Mouse (Mus musculus) lung, embryonic 14.5 days (tissue): ENCODE data around the gene March10. TPM values are rescaled to one million over a fixed set of nuclear protein-coding genes. Genes with fewer than 3 reads are reported as not detected.

Experiments used
- ATAC-seq: fragments of 200-750 bp; cut with Nextera tagmentation; 2 replicates; pipeline ENCODE4 v1.8.0; 2017; ENCODE audit warnings: mild to moderate bottlenecking, moderate TSS enrichment, moderate library complexity; ENCODE audit not compliant: insufficient read depth
- DNase-seq: peaks from one replicate; pipeline ENCODE4 v3.0.0-alpha.2; 2015
- H3K27ac ChIP-seq: fragments of 300-500 bp; sonication (generic); 2 replicates; pipeline ENCODE4 v1.5.1; 2014; ENCODE audit warnings: low read depth, mild to moderate bottlenecking, moderate library complexity
- H3K27me3 ChIP-seq: fragments of 300-500 bp; sonication (generic); 2 replicates; pipeline ENCODE4 v1.6.1; 2014; ENCODE audit warnings: low read length, control low read depth; ENCODE audit not compliant: insufficient read depth
- H3K36me3 ChIP-seq: fragments of 300-500 bp; sonication (generic); 2 replicates; pipeline ENCODE4 v1.6.1; 2014; ENCODE audit warnings: control low read depth; ENCODE audit not compliant: insufficient read depth
- H3K4me1 ChIP-seq: fragments of 300-500 bp; sonication (generic); 2 replicates; pipeline ENCODE4 v1.6.1; 2014; ENCODE audit warnings: antibody characterized with exemption, control low read depth; ENCODE audit not compliant: insufficient read depth
- H3K4me2 ChIP-seq: fragments of 300-500 bp; sonication (generic); 2 replicates; pipeline ENCODE4 v1.6.1; 2014; ENCODE audit warnings: mild to moderate bottlenecking
- H3K4me3 ChIP-seq: fragments of 300-500 bp; sonication (generic); 2 replicates; pipeline ENCODE4 v1.5.1; 2014; ENCODE audit warnings: low read depth, low read length
- H3K9ac ChIP-seq: fragments of 300-500 bp; sonication (generic); 2 replicates; pipeline ENCODE4 v1.6.1; 2014
- H3K9me3 ChIP-seq: fragments of 300-500 bp; sonication (generic); 2 replicates; pipeline ENCODE4 v1.6.1; 2016; ENCODE audit warnings: low read depth, low read length, control low read depth
- CTCF ChIP-seq: IDR thresholded peaks from 2 replicates; pipeline ENCODE4 v1.5.1; 2016; ENCODE audit warnings: antibody characterized with exemption, low read depth
- WGBS: fragments of 180-500 bp; shearing (Covaris S2); extraction: QIAGEN DNeasy Blood & Tissue Kit; methylation state at CpG from one replicate; pipeline ENCODE4 v1.1.7; 2014; 5-methylcytosine and 5-hydroxymethylcytosine counted together
- polyA plus RNA-seq: library from polyadenylated mRNA; unstranded; fragments of >200 nt; fragmentation: Nextera tagmentation; extraction: Ambion mirVana; gene quantifications from 2 replicates; pipeline ENCODE4 v1.2.1, GENCODE M21; 2014

Gene March10
- polyA plus RNA-seq, 1 experiment from 2014 or later, result not detected

- peaks cover 31% of the 10 kb centered on the region for H3K4me1 ChIP-seq
- WGBS, result 75% methylated on average over 3 of the region's 3 CpGs
- no peaks in the 10 kb centered on the region for H3K9me3 ChIP-seq
- TF ChIP-seq CTCF, result no peak
- H3K4me2 ChIP-seq, result no peak overlapping the region
- H3K27ac ChIP-seq, result no peak overlapping the region
- H3K9ac ChIP-seq, result no peak overlapping the region
- ATAC-seq (no peak), DNase-seq (no peak)
- H3K36me3 ChIP-seq, result no peaks in the 10 kb centered on the region
- H3K27me3 ChIP-seq, result no peaks in the 10 kb centered on the region
- no peak overlapping the region for H3K4me3 ChIP-seq
Measured at GRCm38 (mm10) chr11:105367163-105367562, 89.4 kb downstream of the March10 start.

GRCm38 (mm10) chr11:105366051-105366450 is 90.5 kb downstream of the March10 start:
- peak; percentile 52 for DNase-seq
- TF ChIP-seq CTCF, result no peak
- 42% methylated on average over 4 of the region's 4 CpGs for WGBS
- peak; percentile 42; the same call in 1 of the 2 replicates for ATAC-seq
- Histone ChIP-seq H3K27me3 (no peaks in the 10 kb centered on the region), H3K9me3 (no peaks in the 10 kb centered on the region), H3K4me2 (no peak overlapping the region), H3K4me1 (peaks cover 41% of the 10 kb centered on the region), H3K36me3 (no peaks in the 10 kb centered on the region), H3K4me3 (no peak overlapping the region), H3K9ac (no peak overlapping the region), H3K27ac (no peak overlapping the region)

GRCm38 (mm10) chr11:105365611-105366010 is 90.9 kb downstream of the March10 start:
- DNase-seq (no peak), ATAC-seq (no peak)
- Histone ChIP-seq H3K9ac (no peak overlapping the region), H3K9me3 (no peaks in the 10 kb centered on the region), H3K4me2 (no peak overlapping the region), H3K4me3 (no peak overlapping the region), H3K36me3 (no peaks in the 10 kb centered on the region), H3K27ac (no peak overlapping the region), H3K27me3 (no peaks in the 10 kb centered on the region), H3K4me1 (peaks cover 43% of the 10 kb centered on the region)
- 66% methylated on average over 3 of the region's 3 CpGs for WGBS
- no peak for TF ChIP-seq CTCF

DNA sequence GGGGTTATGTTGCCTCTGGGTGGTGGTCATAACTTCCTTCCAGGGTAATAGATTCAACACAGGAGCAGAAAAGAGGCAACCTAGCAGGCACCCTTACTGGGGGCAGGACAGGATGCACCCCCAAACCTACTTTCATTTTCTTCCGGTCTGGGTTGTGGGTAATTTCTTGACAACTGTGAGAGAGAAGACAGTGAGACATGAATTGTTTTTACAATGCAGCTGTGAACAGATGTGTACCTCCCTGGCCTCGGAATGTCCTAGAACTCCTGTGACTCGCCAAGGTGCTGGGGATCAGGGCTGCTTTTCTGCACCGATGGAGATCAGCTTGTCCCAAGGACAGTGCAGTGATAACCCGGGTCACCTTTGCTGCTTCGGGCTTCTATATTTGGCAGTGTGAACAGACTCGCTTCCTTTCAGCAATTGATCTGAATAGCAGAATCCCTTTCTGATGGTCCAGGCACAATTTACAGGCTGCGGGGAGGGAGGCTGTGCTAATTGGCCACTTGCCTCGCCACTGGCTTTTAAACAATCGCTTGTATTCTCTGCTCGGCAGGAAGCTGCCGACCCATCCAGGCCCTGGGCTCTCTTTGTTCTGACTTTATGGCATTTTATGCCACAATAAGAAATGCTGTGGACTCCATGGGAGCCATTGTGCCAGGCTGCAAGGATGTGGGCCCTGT is 92.0 kb downstream of the March10 start:
- no peak overlapping the region for H3K4me3 ChIP-seq
- peak overlapping the region; percentile 90 for H3K4me2 ChIP-seq
- DNase-seq, result peak; percentile 60
- H3K36me3 ChIP-seq, result no peaks in the 10 kb centered on the region
- no peaks in the 10 kb centered on the region for H3K9me3 ChIP-seq
- 17% methylated on average over 12 of the region's 12 CpGs for WGBS
- peak overlapping the region; percentile 37; the same call in 1 of the 2 replicates for H3K27ac ChIP-seq
- H3K9ac ChIP-seq, result no peak overlapping the region
- peaks cover 44% of the 10 kb centered on the region for H3K4me1 ChIP-seq
- TF ChIP-seq CTCF, result no peak
- H3K27me3 ChIP-seq, result no peaks in the 10 kb centered on the region
- no peak for ATAC-seq

DNA sequence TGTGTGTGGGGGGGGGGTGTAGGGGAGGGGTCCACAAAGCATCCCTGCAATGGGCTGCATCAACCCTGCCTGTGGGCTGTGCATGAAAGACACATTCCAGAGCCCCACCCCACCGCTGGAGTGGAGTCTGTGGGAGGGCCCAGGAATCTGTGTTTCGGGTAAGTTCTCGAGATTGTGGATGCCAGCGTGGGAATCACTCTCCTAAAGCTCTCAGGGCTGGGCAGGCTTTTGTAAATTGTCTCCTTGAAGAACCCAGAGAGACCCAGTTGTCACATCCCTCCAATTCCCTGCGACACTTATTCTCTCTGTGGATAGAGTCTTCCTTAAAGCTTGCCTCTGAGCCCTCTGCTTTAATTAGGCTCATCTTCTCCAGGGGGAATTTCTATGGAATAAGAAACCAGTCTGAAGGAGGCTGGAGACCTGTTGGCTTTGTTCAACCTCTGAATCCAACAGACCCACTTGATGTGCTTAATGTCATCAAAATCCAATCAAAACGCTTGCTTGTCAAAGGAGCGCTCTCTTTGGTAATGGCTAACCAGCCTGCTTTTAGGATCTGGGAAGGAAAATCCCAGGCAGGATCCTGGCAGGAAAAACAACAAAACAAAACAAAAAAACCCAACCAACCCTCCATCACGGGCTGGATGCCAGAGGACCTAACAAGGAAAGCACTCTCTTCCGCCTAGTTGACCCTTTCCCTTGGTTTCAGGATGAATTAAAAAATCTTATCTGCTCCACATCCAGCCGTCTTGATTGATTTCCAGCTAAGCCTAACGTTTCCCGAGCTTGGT is 92.7 kb downstream of the March10 start:
- Histone ChIP-seq H3K4me3 (peak overlapping the region; percentile 50), H3K27me3 (no peaks in the 10 kb centered on the region), H3K27ac (0 out of 2 replicates have a peak overlapping the region, but pooled peaks have one; percentile 4), H3K9ac (peak overlapping the region; percentile 63), H3K36me3 (no peaks in the 10 kb centered on the region), H3K4me2 (peak overlapping the region; percentile 90), H3K9me3 (no peaks in the 10 kb centered on the region), H3K4me1 (peaks cover 46% of the 10 kb centered on the region)
- WGBS, result 31% methylated on average over 12 of the region's 12 CpGs
- ATAC-seq (peak; percentile 10; the same call in 1 of the 2 replicates), DNase-seq (peak; percentile 59)
- no peak for TF ChIP-seq CTCF

- DNase-seq (peak; percentile 88), ATAC-seq (peak; percentile 71)
- H3K27ac ChIP-seq, result peak overlapping the region; percentile 36; the same call in 1 of the 2 replicates
- no peaks in the 10 kb centered on the region for H3K9me3 ChIP-seq
- no peaks in the 10 kb centered on the region for H3K27me3 ChIP-seq
- H3K9ac ChIP-seq, result peak overlapping the region; percentile 63
- TF ChIP-seq CTCF, result peak; percentile 76
- no peaks in the 10 kb centered on the region for H3K36me3 ChIP-seq
- H3K4me2 ChIP-seq, result peak overlapping the region; percentile 90
- WGBS, result 3% methylated on average over 40 of the region's 40 CpGs
- H3K4me1 ChIP-seq, result peaks cover 46% of the 10 kb centered on the region
- peak overlapping the region; percentile 50 for H3K4me3 ChIP-seq
Measured at GRCm38 (mm10) chr11:105362946-105363597, 93.5 kb downstream of the March10 start.
